Mouse (Mus musculus) forebrain, embryonic 15.5 days (tissue): ENCODE results near the gene Cldn6. TPM values are rescaled to one million over a fixed set of nuclear protein-coding genes. Genes with fewer than 3 reads are reported as not detected.

Source experiments
- ATAC-seq: fragments of 200-750 bp; cut with Nextera tagmentation; replicated peaks from 2 replicates; pipeline ENCODE4 v1.8.0; 2017; ENCODE audit warnings: mild to moderate bottlenecking, moderate TSS enrichment, moderate library complexity
- H3K27ac ChIP-seq: fragments of 300-500 bp; sonication (generic); replicated peaks from 2 replicates; pipeline ENCODE4 v1.5.1; 2015; ENCODE audit warnings: mild to moderate bottlenecking, inconsistent platforms
- H3K27me3 ChIP-seq: fragments of 300-500 bp; sonication (generic); 2 replicates; pipeline ENCODE4 v1.6.1; 2015; ENCODE audit warnings: inconsistent platforms
- H3K36me3 ChIP-seq: fragments of 300-500 bp; sonication (generic); 2 replicates; pipeline ENCODE4 v1.6.1; 2015; ENCODE audit warnings: mild to moderate bottlenecking, inconsistent platforms
- H3K4me1 ChIP-seq: fragments of 300-500 bp; sonication (generic); 2 replicates; pipeline ENCODE4 v1.6.1; 2015; ENCODE audit warnings: inconsistent platforms
- H3K4me2 ChIP-seq: fragments of 300-500 bp; sonication (generic); replicated peaks from 2 replicates; pipeline ENCODE4 v1.6.1; 2015; ENCODE audit warnings: mild to moderate bottlenecking, inconsistent platforms
- H3K4me3 ChIP-seq: fragments of 300-500 bp; sonication (generic); 2 replicates; pipeline ENCODE4 v1.5.1; 2015; ENCODE audit warnings: mild to moderate bottlenecking, inconsistent platforms
- H3K9ac ChIP-seq: fragments of 300-500 bp; sonication (generic); replicated peaks from 2 replicates; pipeline ENCODE4 v1.6.1; 2015; ENCODE audit warnings: mild to moderate bottlenecking, inconsistent platforms
- H3K9me3 ChIP-seq: fragments of 300-500 bp; sonication (generic); 2 replicates; pipeline ENCODE4 v1.6.1; 2016; ENCODE audit warnings: inconsistent platforms
- WGBS: fragments of 180-500 bp; shearing (Covaris S2); methylation state at CpG from one replicate; pipeline ENCODE4 v1.1.7; 2015; ENCODE audit warnings: mixed read lengths; 5-methylcytosine and 5-hydroxymethylcytosine counted together
- polyA plus RNA-seq: library from polyadenylated mRNA; unstranded; fragments of >200 nt; fragmentation: Nextera tagmentation; extraction: Ambion mirVana; gene quantifications from 2 replicates; pipeline ENCODE4 v1.2.1, GENCODE M21; 2015

Gene Cldn6
- polyA plus RNA-seq = 0.42 and 0.50 TPM in 2 replicates

DNA sequence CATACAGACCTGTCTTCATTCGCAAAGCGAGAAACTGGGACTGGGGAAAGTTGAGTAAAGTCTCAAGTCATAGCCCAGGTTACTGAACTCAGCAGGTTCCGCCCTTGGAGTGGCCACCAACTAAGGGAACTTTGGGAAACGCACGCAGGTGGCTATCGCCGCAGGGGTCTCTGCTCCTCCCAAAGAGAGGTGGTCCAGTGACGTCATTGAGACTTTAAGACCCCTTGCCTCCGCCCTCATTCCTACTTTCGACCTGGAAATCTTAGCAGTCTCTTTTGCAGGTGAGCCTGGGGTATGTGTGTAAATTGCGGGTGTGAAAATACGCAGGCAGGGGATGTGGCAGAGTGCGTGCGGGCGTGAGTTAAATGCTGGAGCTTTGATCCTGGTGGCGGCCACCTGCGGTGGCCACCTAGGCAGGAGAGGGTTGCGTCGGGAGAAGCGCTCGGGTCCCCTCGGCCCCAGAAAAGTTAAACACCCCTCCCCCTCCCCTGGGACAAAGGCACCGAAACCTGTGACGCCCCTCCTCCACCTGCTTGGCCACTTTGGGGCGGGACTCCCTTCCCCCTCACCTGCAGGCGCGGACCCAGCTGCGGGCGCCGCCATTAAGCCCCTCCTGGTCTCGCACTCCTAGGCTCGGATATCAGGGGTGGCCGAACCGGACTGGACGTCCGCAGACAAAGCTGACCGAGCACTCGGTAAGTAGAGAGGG is at the start of gene Cldn6:
Gene Cldn6 (plus strand): TSS at position 123 of the 709 bp plus-strand sequence.
- Histone ChIP-seq H3K9ac (no peak within 1 kb of the TSS), H3K4me2 (peak within 1 kb of the TSS; percentile 21; the same call in 1 of the 2 replicates), H3K4me3 (0 out of 2 replicates have a peak within 1 kb of the TSS, but pooled peaks have one; percentile 8), H3K27ac (no peak within 1 kb of the TSS), H3K9me3 (no peaks in the 10 kb centered on the region), H3K27me3 (peaks cover 55% of the 10 kb centered on the region), H3K36me3 (no peaks in the 10 kb centered on the region), H3K4me1 (peaks cover 43% of the 10 kb centered on the region)
- no peak for ATAC-seq
- 3% methylated on average over 38 of the region's 38 CpGs for whole genome bisulfite sequencing

GRCm38 (mm10) chr17:23630195-23631020 is 48.6 kb upstream of the Cldn6 start:
- no peaks in the 10 kb centered on the region; the same call in 1 of the 2 replicates for H3K4me1 ChIP-seq
- no peak overlapping the region for H3K27ac ChIP-seq
- H3K4me3 ChIP-seq = no peak overlapping the region
- peak; percentile 85 for ATAC-seq
- H3K9ac ChIP-seq = peak overlapping the region; percentile 34; the same call in 1 of the 2 replicates
- H3K36me3 ChIP-seq = no peaks in the 10 kb centered on the region
- 14% methylated on average over 22 of the region's 22 CpGs for WGBS
- H3K9me3 ChIP-seq = no peaks in the 10 kb centered on the region
- H3K4me2 ChIP-seq = peak overlapping the region; percentile 26; the same call in 1 of the 2 replicates
- H3K27me3 ChIP-seq = no peaks in the 10 kb centered on the region

DNA sequence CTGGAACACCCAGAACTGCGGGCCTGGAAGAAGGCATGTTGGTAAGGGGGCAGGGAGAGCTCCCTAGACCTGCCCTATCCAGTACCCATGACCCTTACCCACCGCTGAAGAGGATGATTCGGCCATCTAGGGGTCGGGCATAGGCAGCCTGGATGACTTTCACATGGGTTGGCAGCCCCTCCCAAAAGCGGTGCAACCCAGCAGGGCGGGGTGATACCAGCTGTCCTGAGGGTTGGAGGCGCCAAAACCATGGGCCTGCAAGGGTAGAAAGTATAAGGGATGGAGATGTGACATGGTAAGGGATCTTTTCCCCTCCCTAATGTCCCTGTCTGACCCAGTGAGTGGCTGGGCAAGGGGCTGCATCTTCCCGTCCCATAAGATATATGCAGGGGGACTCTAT is 47.8 kb upstream of the Cldn6 start:
- 89% methylated on average over 8 of the region's 8 CpGs for WGBS
- ATAC-seq = no peak
- no peak overlapping the region for H3K27ac ChIP-seq

GRCm38 (mm10) chr17:23644613-23645495 is 34.2 kb upstream of the Cldn6 start, which contains the start of gene Mmp25:
Gene Mmp25, minus strand, starts transcription at chr17:23645277.
- Histone ChIP-seq H3K4me2 (peak within 1 kb of the TSS; percentile 60), H3K4me1 (peaks cover 10% of the 10 kb centered on the region), H3K9me3 (no peaks in the 10 kb centered on the region), H3K9ac (peak within 1 kb of the TSS; percentile 42), H3K27ac (no peak within 1 kb of the TSS), H3K36me3 (no peaks in the 10 kb centered on the region), H3K4me3 (peak within 1 kb of the TSS; percentile 35), H3K27me3 (peaks cover 38% of the 10 kb centered on the region)
- ATAC-seq = no peak
- under 1% methylated on average over 58 of the region's 58 CpGs for WGBS

More for the DNA sequence above, 47.8 kb upstream of the Cldn6 start:
- H3K9me3 ChIP-seq = no peaks in the 10 kb centered on the region
- H3K9ac ChIP-seq = no peak overlapping the region
- no peak overlapping the region for H3K4me3 ChIP-seq
- H3K36me3 ChIP-seq = no peaks in the 10 kb centered on the region
- no peaks in the 10 kb centered on the region for H3K27me3 ChIP-seq
- no peak overlapping the region for H3K4me2 ChIP-seq
- no peaks in the 10 kb centered on the region; the same call in 1 of the 2 replicates for H3K4me1 ChIP-seq

DNA sequence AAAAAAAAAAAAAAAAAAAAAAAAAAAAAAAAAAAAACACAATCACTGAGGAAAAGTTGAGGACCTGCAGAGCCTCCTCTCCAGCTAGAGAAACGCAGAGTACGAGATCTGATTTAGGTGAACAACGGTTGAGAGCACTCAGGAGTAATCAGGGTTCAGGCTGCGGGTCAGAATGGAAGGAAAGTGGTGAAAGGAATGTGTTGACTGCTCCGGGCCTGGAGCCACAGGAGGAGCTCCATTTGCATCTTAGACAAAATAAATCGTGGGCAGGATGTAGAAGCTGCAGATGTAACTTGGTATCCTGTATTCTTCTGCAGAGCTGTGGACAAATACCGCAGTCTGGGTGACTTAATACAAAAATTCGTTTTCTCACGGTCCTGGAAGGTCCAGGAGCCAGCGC is 33.2 kb upstream of the Cldn6 start:
- Histone ChIP-seq H3K4me2 (no peak overlapping the region), H3K36me3 (no peaks in the 10 kb centered on the region), H3K9me3 (no peaks in the 10 kb centered on the region), H3K4me3 (no peak overlapping the region), H3K27me3 (peaks cover 38% of the 10 kb centered on the region), H3K4me1 (peaks cover 10% of the 10 kb centered on the region), H3K9ac (no peak overlapping the region), H3K27ac (no peak overlapping the region)
- WGBS = 39% methylated on average over 10 of the region's 10 CpGs
- ATAC-seq = no peak

GRCm38 (mm10) chr17:23651363-23651762 is 27.7 kb upstream of the Cldn6 start:
- Histone ChIP-seq H3K36me3 (no peaks in the 10 kb centered on the region), H3K4me1 (no peaks in the 10 kb centered on the region), H3K4me3 (no peak overlapping the region), H3K4me2 (no peak overlapping the region), H3K27me3 (peaks cover 7% of the 10 kb centered on the region; the same call in 1 of the 2 replicates), H3K9ac (no peak overlapping the region), H3K9me3 (no peaks in the 10 kb centered on the region), H3K27ac (no peak overlapping the region)
- ATAC-seq = no peak
- WGBS = 80% methylated on average over 6 of the region's 6 CpGs

DNA sequence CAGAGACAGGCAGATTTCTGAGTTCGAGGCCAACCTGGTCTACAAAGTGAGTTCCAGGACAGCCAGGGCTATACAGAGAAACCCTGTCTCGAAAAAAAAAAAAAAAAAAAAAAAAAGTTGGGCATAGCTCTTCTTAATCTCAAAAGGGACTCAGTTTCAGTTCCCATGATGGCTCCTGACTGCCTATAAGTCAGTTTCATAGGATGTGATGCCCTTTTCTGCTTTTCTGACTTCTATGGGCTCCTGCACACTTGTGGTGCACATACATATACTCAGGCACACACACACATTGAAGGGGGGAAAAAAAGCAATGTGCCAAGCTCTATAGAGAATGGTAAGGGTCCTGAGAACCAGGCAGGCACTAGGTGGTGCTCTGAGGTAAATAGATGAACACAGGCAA is 25.7 kb upstream of the Cldn6 start:
- 65% methylated on average over 2 of the region's 2 CpGs for WGBS
- Histone ChIP-seq H3K27ac (no peak overlapping the region), H3K27me3 (no peaks in the 10 kb centered on the region), H3K9me3 (no peaks in the 10 kb centered on the region), H3K36me3 (no peaks in the 10 kb centered on the region), H3K4me3 (no peak overlapping the region), H3K4me1 (no peaks in the 10 kb centered on the region), H3K9ac (no peak overlapping the region), H3K4me2 (no peak overlapping the region)
- no peak for ATAC-seq

GRCm38 (mm10) chr17:23654001-23654400 is 25.0 kb upstream of the Cldn6 start:
- H3K27ac ChIP-seq = no peak overlapping the region
- H3K4me2 ChIP-seq = no peak overlapping the region
- 71% methylated on average over 6 of the region's 6 CpGs for WGBS
- H3K4me3 ChIP-seq = no peak overlapping the region
- no peak for ATAC-seq
- no peaks in the 10 kb centered on the region for H3K9me3 ChIP-seq
- H3K4me1 ChIP-seq = no peaks in the 10 kb centered on the region
- H3K27me3 ChIP-seq = 0 out of 2 replicates have a peak, but pooled peaks cover 2% of the 10 kb centered on the region
- H3K36me3 ChIP-seq = no peaks in the 10 kb centered on the region
- H3K9ac ChIP-seq = no peak overlapping the region

- Histone ChIP-seq H3K4me1 (no peaks in the 10 kb centered on the region), H3K9ac (no peak overlapping the region), H3K36me3 (no peaks in the 10 kb centered on the region), H3K9me3 (no peaks in the 10 kb centered on the region), H3K27ac (no peak overlapping the region), H3K27me3 (peaks cover 4% of the 10 kb centered on the region; the same call in 1 of the 2 replicates), H3K4me2 (no peak overlapping the region), H3K4me3 (no peak overlapping the region)
- no peak for ATAC-seq
- 59% methylated on average over 2 of the region's 2 CpGs for WGBS
Observed at GRCm38 (mm10) chr17:23654410-23654809, 24.6 kb upstream of the Cldn6 start.

DNA sequence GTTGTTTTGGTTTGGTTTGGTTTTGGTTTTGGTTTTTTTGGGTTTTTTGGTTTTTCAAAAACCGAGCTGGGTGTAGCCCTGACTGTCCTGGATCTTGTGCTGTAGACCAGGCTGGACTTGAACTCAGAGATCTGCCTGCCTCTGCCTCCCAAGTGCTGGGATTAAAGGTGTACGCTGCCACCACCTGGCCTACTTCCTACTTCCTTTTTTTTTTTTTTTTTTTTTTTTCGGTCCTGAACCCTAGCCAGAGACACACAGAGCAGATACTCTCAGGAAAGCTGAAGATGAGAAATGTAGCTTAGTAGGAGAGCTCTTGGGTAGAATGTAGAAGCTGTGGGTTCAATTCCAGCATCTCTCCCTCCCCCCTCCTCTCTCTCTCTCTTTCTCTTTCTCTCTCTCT is 20.6 kb upstream of the Cldn6 start:
- no peak overlapping the region for H3K27ac ChIP-seq
- no peaks in the 10 kb centered on the region for H3K9me3 ChIP-seq
- H3K9ac ChIP-seq = no peak overlapping the region
- H3K36me3 ChIP-seq = no peaks in the 10 kb centered on the region
- H3K4me1 ChIP-seq = 0 out of 2 replicates have a peak, but pooled peaks cover 5% of the 10 kb centered on the region
- WGBS = 85% methylated on average over 3 of the region's 3 CpGs
- H3K4me2 ChIP-seq = no peak overlapping the region
- H3K4me3 ChIP-seq = no peak overlapping the region
- peaks cover 38% of the 10 kb centered on the region for H3K27me3 ChIP-seq
- no peak for ATAC-seq

GRCm38 (mm10) chr17:23660117-23660875 is 18.8 kb upstream of the Cldn6 start, which contains the start of gene Bicdl2:
Gene Bicdl2, plus strand, starts transcription at chr17:23660506.
- no peak within 1 kb of the TSS for H3K4me2 ChIP-seq
- H3K9ac ChIP-seq = no peak within 1 kb of the TSS
- WGBS = 5% methylated on average over 27 of the region's 27 CpGs
- no peak within 1 kb of the TSS for H3K27ac ChIP-seq
- no peaks in the 10 kb centered on the region for H3K36me3 ChIP-seq
- H3K4me3 ChIP-seq = no peak within 1 kb of the TSS
- peaks cover 41% of the 10 kb centered on the region for H3K27me3 ChIP-seq
- no peak for ATAC-seq
- H3K4me1 ChIP-seq = 0 out of 2 replicates have a peak, but pooled peaks cover 5% of the 10 kb centered on the region
- H3K9me3 ChIP-seq = no peaks in the 10 kb centered on the region
